Mouse (Mus musculus): ENCODE results near the gene Grin2a. TPM values are rescaled to one million over a fixed set of nuclear protein-coding genes. Genes with fewer than 3 reads are reported as not detected.

Grin2a gene
- polyA plus RNA-seq, 2 experiments: 0.64 to 2.0 TPM

- Histone ChIP-seq H3K9ac (ENCODE audit: low read depth, low read length, severe bottlenecking) (no peak overlapping the region), H3K4me1 (ENCODE audit: control insufficient read depth, insufficient read depth, low read length) (no peaks in the 10 kb centered on the region), H3K27me3 (ENCODE audit: control insufficient read depth, insufficient read depth, low read length) (no peaks in the 10 kb centered on the region), H3K36me3 (ENCODE audit: control insufficient read depth, insufficient read depth, low read length) (no peaks in the 10 kb centered on the region), H3K4me2 (replicated peaks; ENCODE audit: low read depth, low read length, severe bottlenecking) (no peak overlapping the region), H3K4me3 (replicated peaks; ENCODE audit: low read length) (no peak overlapping the region), H3K9me3 (ENCODE audit: control insufficient read depth, low read length) (no peaks in the 10 kb centered on the region), H3K27ac (replicated peaks; ENCODE audit: low read depth, low read length) (no peak overlapping the region)
- DNase-seq (ENCODE audit: low spot score) (no peak), ATAC-seq (ENCODE audit: low FRiP score, low read depth) (no peak)
- no peak for TF ChIP-seq POLR2A (IDR thresholded peaks at IDR 0.05; ENCODE audit: borderline replicate concordance, extremely low read depth, insufficient read depth, insufficient read length)
- WGBS: 84% methylated on average over 3 of the region's 3 CpGs
Observed at GRCm38 (mm10) chr16:9947430-9947829, 47.9 kb downstream of the Grin2a start.

DNA sequence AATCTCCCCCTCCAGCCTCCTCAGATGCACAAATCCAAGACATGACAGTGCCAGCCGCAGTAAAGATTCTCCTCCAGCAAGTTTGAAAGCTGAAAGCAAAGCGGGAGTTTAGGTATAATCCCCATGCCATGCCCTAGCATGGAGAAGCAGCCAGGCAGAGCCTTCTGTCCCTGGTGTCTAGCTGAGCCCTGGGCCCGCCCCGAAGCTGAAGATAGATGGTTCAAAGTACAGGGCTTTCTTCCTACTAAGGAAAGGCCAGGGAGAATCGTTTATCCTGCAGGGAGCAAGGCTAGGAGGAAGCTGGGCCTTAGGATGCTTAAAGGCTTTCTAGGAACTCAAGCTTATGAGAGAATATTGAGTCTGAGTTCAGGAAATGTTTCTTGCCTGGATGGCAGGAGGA, 50.5 kb downstream of the Grin2a start:
- DNase-seq (ENCODE audit: low spot score) (no peak), ATAC-seq (ENCODE audit: low FRiP score, low read depth) (no peak)
- no peaks in the 10 kb centered on the region for H3K4me1 ChIP-seq (ENCODE audit: control insufficient read depth, insufficient read depth, low read length)
- H3K36me3 ChIP-seq (ENCODE audit: control insufficient read depth, insufficient read depth, low read length): no peaks in the 10 kb centered on the region
- WGBS: 70% methylated on average over 5 of the region's 5 CpGs
- no peak overlapping the region for H3K27ac ChIP-seq (replicated peaks; ENCODE audit: low read depth, low read length)
- no peak for TF ChIP-seq POLR2A (IDR thresholded peaks at IDR 0.05; ENCODE audit: borderline replicate concordance, extremely low read depth, insufficient read depth, insufficient read length)
- no peaks in the 10 kb centered on the region for H3K27me3 ChIP-seq (ENCODE audit: control insufficient read depth, insufficient read depth, low read length)
- no peak overlapping the region for H3K4me3 ChIP-seq (replicated peaks; ENCODE audit: low read length)
- no peak overlapping the region for H3K9ac ChIP-seq (ENCODE audit: low read depth, low read length, severe bottlenecking)
- no peaks in the 10 kb centered on the region for H3K9me3 ChIP-seq (ENCODE audit: control insufficient read depth, low read length)
- H3K4me2 ChIP-seq (replicated peaks; ENCODE audit: low read depth, low read length, severe bottlenecking): no peak overlapping the region

GRCm38 (mm10) chr16:9941306-9941930, 53.9 kb downstream of the Grin2a start:
- no peak overlapping the region for H3K9ac ChIP-seq (ENCODE audit: low read depth, low read length, severe bottlenecking)
- H3K36me3 ChIP-seq (ENCODE audit: control insufficient read depth, insufficient read depth, low read length): no peaks in the 10 kb centered on the region
- H3K27me3 ChIP-seq (ENCODE audit: control insufficient read depth, insufficient read depth, low read length): no peaks in the 10 kb centered on the region
- H3K4me1 ChIP-seq (ENCODE audit: control insufficient read depth, insufficient read depth, low read length): no peaks in the 10 kb centered on the region
- DNase-seq (ENCODE audit: low spot score): no peak
- no peaks in the 10 kb centered on the region for H3K9me3 ChIP-seq (ENCODE audit: control insufficient read depth, low read length)
- H3K4me3 ChIP-seq (replicated peaks; ENCODE audit: low read length): no peak overlapping the region
- no peak overlapping the region for H3K27ac ChIP-seq (replicated peaks; ENCODE audit: low read depth, low read length)
- no peak overlapping the region for H3K4me2 ChIP-seq (replicated peaks; ENCODE audit: low read depth, low read length, severe bottlenecking)
- WGBS: 42% methylated on average over 8 of the region's 8 CpGs
- no peak for TF ChIP-seq POLR2A (IDR thresholded peaks at IDR 0.05; ENCODE audit: borderline replicate concordance, extremely low read depth, insufficient read depth, insufficient read length)
- no peak for ATAC-seq (ENCODE audit: low FRiP score, low read depth)

- 81% methylated on average over 7 of the region's 7 CpGs for WGBS
- Histone ChIP-seq H3K4me3 (replicated peaks; ENCODE audit: low read length) (no peak overlapping the region), H3K36me3 (ENCODE audit: control insufficient read depth, insufficient read depth, low read length) (no peaks in the 10 kb centered on the region), H3K4me2 (replicated peaks; ENCODE audit: low read depth, low read length, severe bottlenecking) (no peak overlapping the region), H3K27me3 (ENCODE audit: control insufficient read depth, insufficient read depth, low read length) (no peaks in the 10 kb centered on the region), H3K4me1 (ENCODE audit: control insufficient read depth, insufficient read depth, low read length) (no peaks in the 10 kb centered on the region), H3K27ac (replicated peaks; ENCODE audit: low read depth, low read length) (no peak overlapping the region), H3K9me3 (ENCODE audit: control insufficient read depth, low read length) (no peaks in the 10 kb centered on the region), H3K9ac (ENCODE audit: low read depth, low read length, severe bottlenecking) (no peak overlapping the region)
- ATAC-seq (ENCODE audit: low FRiP score, low read depth): no peak
- TF ChIP-seq POLR2A (IDR thresholded peaks at IDR 0.05; ENCODE audit: borderline replicate concordance, extremely low read depth, insufficient read depth, insufficient read length): no peak
- no peak for DNase-seq (ENCODE audit: low spot score)
Observed at GRCm38 (mm10) chr16:9940716-9941115, 54.6 kb downstream of the Grin2a start.

- no peak for TF ChIP-seq POLR2A (IDR thresholded peaks at IDR 0.05; ENCODE audit: borderline replicate concordance, extremely low read depth, insufficient read depth, insufficient read length)
- no peak overlapping the region for H3K4me3 ChIP-seq (replicated peaks; ENCODE audit: low read length)
- H3K9ac ChIP-seq (ENCODE audit: low read depth, low read length, severe bottlenecking): no peak overlapping the region
- no peaks in the 10 kb centered on the region for H3K4me1 ChIP-seq (ENCODE audit: control insufficient read depth, insufficient read depth, low read length)
- 81% methylated on average over 3 of the region's 3 CpGs for WGBS
- ATAC-seq (ENCODE audit: low FRiP score, low read depth): no peak
- no peak overlapping the region for H3K27ac ChIP-seq (replicated peaks; ENCODE audit: low read depth, low read length)
- no peak overlapping the region for H3K4me2 ChIP-seq (replicated peaks; ENCODE audit: low read depth, low read length, severe bottlenecking)
- H3K27me3 ChIP-seq (ENCODE audit: control insufficient read depth, insufficient read depth, low read length): no peaks in the 10 kb centered on the region
- DNase-seq (ENCODE audit: low spot score): no peak
- H3K9me3 ChIP-seq (ENCODE audit: control insufficient read depth, low read length): no peaks in the 10 kb centered on the region
- H3K36me3 ChIP-seq (ENCODE audit: control insufficient read depth, insufficient read depth, low read length): no peaks in the 10 kb centered on the region
Observed at GRCm38 (mm10) chr16:9910672-9911071, 84.7 kb downstream of the Grin2a start.

- ATAC-seq (ENCODE audit: low FRiP score, low read depth): no peak
- TF ChIP-seq POLR2A (IDR thresholded peaks at IDR 0.05; ENCODE audit: borderline replicate concordance, extremely low read depth, insufficient read depth, insufficient read length): no peak
- no peak overlapping the region for H3K4me3 ChIP-seq (replicated peaks; ENCODE audit: low read length)
- no peaks in the 10 kb centered on the region for H3K36me3 ChIP-seq (ENCODE audit: control insufficient read depth, insufficient read depth, low read length)
- H3K27me3 ChIP-seq (ENCODE audit: control insufficient read depth, insufficient read depth, low read length): no peaks in the 10 kb centered on the region
- H3K4me2 ChIP-seq (replicated peaks; ENCODE audit: low read depth, low read length, severe bottlenecking): no peak overlapping the region
- H3K4me1 ChIP-seq (ENCODE audit: control insufficient read depth, insufficient read depth, low read length): no peaks in the 10 kb centered on the region
- DNase-seq (ENCODE audit: low spot score): no peak
- no peak overlapping the region for H3K9ac ChIP-seq (ENCODE audit: low read depth, low read length, severe bottlenecking)
- H3K27ac ChIP-seq (replicated peaks; ENCODE audit: low read depth, low read length): no peak overlapping the region
- no peaks in the 10 kb centered on the region for H3K9me3 ChIP-seq (ENCODE audit: control insufficient read depth, low read length)
- WGBS: 78% methylated on average over 4 of the region's 4 CpGs
Observed at GRCm38 (mm10) chr16:9909225-9909624, 86.1 kb downstream of the Grin2a start.

All from limb, embryonic 14.5 days (tissue).